Mouse (Mus musculus) kidney, embryonic 15.5 days (tissue): ENCODE data around the gene Kif1bp. TPM values are rescaled to one million over a fixed set of nuclear protein-coding genes. Genes with fewer than 3 reads are reported as not detected.
A peak's percentile ranks its signal among the peaks of the same experiment; 100 is the strongest.
"Not testable (repeated sequence)": the region's sequence is repeated elsewhere in the genome, so short reads cannot be mapped to it uniquely, and the experiment has no call there.

Experiments used
- ATAC-seq: fragments of 200-750 bp; cut with Nextera tagmentation; replicated peaks from 2 replicates; pipeline ENCODE4 v1.8.0; 2017; ENCODE audit warnings: moderate TSS enrichment; ENCODE audit not compliant: low FRiP score
- H3K27ac ChIP-seq: fragments of 300-500 bp; sonication (generic); 2 replicates; pipeline ENCODE4 v1.5.1; 2015; ENCODE audit warnings: mild to moderate bottlenecking, inconsistent platforms
- H3K27me3 ChIP-seq: fragments of 300-500 bp; sonication (generic); 2 replicates; pipeline ENCODE4 v1.6.1; 2015; ENCODE audit warnings: inconsistent platforms
- H3K36me3 ChIP-seq: fragments of 300-500 bp; sonication (generic); 2 replicates; pipeline ENCODE4 v1.6.1; 2015; ENCODE audit warnings: inconsistent platforms
- H3K4me1 ChIP-seq: fragments of 300-500 bp; sonication (generic); 2 replicates; pipeline ENCODE4 v1.6.1; 2015; ENCODE audit warnings: inconsistent platforms
- H3K4me2 ChIP-seq: fragments of 300-500 bp; sonication (generic); 2 replicates; pipeline ENCODE4 v1.6.1; 2015; ENCODE audit warnings: moderate library complexity, mild to moderate bottlenecking, inconsistent platforms
- H3K4me3 ChIP-seq: fragments of 300-500 bp; sonication (generic); replicated peaks from 2 replicates; pipeline ENCODE4 v1.5.1; 2015; ENCODE audit warnings: mild to moderate bottlenecking, inconsistent platforms
- H3K9ac ChIP-seq: fragments of 300-500 bp; sonication (generic); 2 replicates; pipeline ENCODE4 v1.6.1; 2015; ENCODE audit warnings: mild to moderate bottlenecking, inconsistent platforms
- H3K9me3 ChIP-seq: fragments of 300-500 bp; sonication (generic); replicated peaks from 2 replicates; pipeline ENCODE4 v1.6.1; 2016; ENCODE audit warnings: inconsistent platforms
- WGBS: fragments of 180-500 bp; shearing (Covaris S2); methylation state at CpG from one replicate; pipeline ENCODE4 v1.1.7; 2015; ENCODE audit warnings: mixed read lengths; 5-methylcytosine and 5-hydroxymethylcytosine counted together
- polyA plus RNA-seq: library from polyadenylated mRNA; unstranded; fragments of >200 nt; fragmentation: Nextera tagmentation; extraction: Ambion mirVana; gene quantifications from 2 replicates; pipeline ENCODE4 v1.2.1, GENCODE M21; 2015

Gene Kif1bp
- 34.0 and 35.2 TPM in 2 replicates for polyA plus RNA-seq

DNA sequence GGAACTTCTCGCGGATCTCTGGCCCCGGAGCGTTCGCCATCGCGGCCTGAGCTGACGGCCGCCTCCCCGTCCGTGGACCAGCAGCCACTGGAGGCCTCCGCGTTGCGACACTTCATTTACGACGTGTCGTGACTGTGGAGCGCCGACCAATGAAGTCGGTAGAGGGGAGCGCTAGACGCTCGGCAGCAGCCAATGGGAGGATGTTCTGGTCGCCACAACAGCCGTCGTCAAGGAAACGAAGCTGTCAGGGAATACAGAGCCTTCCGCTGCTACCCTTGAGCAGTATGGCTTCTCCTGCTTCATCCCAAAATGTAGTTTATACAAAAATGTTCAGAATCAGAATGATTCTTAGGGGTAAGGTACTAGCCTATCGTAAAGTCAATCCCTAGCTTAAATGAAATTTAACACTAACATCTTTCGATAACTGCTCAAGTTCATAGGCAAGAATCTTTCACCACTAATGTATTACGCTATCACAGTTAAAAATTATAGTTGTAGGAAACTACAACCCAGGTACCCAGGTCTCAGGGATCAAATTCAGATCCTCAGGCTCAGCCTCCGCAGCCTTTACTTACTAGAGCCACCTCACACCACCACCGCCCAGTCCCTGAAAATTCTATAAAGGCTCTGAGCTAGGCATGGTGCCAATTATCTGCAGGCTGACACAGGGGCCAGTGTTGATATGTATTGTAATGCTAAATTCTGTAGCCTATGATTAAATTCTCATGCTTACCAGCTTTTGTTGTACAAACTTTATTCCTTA is at the start of gene Kif1bp:
Gene Kif1bp, minus strand, starts transcription at position 120 of the 763 bp plus-strand sequence.
- Histone ChIP-seq H3K4me1 (peaks cover 13% of the 10 kb centered on the region), H3K9me3 (no peaks in the 10 kb centered on the region), H3K9ac (peak within 1 kb of the TSS; percentile 80), H3K27ac (peak within 1 kb of the TSS; percentile 82), H3K4me3 (peak within 1 kb of the TSS; percentile 95), H3K4me2 (peak within 1 kb of the TSS; percentile 91), H3K36me3 (peaks cover 59% of the 10 kb centered on the region), H3K27me3 (no peaks in the 10 kb centered on the region)
- ATAC-seq = peak; percentile 98
- 6% methylated on average over 33 of the region's 33 CpGs for WGBS

DNA sequence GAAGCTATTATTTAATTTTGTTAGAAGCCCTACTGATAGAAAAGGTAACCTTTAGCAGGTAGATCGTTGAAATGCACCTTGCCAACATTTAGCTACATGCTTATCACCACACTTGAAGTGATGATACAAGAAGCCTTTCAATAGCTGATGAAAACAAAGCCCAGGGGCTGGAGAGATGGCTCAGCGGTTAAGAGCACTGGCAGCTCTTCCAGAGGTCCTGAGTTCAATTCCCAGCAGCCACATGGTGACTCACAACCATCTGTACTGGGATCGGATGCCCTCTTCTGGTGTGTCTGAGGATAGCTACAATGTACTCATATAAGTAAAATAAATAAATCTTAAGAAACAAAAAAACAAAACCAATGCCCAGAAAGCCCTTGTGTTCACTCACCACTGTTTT is 25.9 kb upstream of the Kif1bp start:
- WGBS = 86% methylated on average over 3 of the region's 3 CpGs
- no peaks in the 10 kb centered on the region for H3K36me3 ChIP-seq
- H3K27ac ChIP-seq = no peak overlapping the region
- no peak overlapping the region for H3K4me2 ChIP-seq
- H3K9me3 ChIP-seq = no peaks in the 10 kb centered on the region
- no peak overlapping the region for H3K4me3 ChIP-seq
- no peak overlapping the region for H3K9ac ChIP-seq
- no peaks in the 10 kb centered on the region for H3K27me3 ChIP-seq
- H3K4me1 ChIP-seq = peaks cover 17% of the 10 kb centered on the region
- ATAC-seq = no peak

GRCm38 (mm10) chr10:62603233-62604030 is 25.2 kb upstream of the Kif1bp start:
- no peak overlapping the region for H3K9ac ChIP-seq

GRCm38 (mm10) chr10:62602177-62603040 is 24.2 kb upstream of the Kif1bp start, which contains the start of gene Ddx21:
Ddx21 (minus strand) TSS chr10:62602281.
- peak within 1 kb of the TSS; percentile 71; the same call in 1 of the 2 replicates for H3K27ac ChIP-seq

More at GRCm38 (mm10) chr10:62603233-62604030, 25.2 kb upstream of the Kif1bp start:
- ATAC-seq = no peak
- Histone ChIP-seq H3K9me3 (no peaks in the 10 kb centered on the region), H3K27ac (no peak overlapping the region), H3K4me3 (no peak overlapping the region), H3K4me2 (no peak overlapping the region; the same call in 1 of the 2 replicates), H3K27me3 (no peaks in the 10 kb centered on the region), H3K4me1 (peaks cover 17% of the 10 kb centered on the region), H3K36me3 (peaks cover 3% of the 10 kb centered on the region)
- 88% methylated on average over 12 of the region's 12 CpGs for WGBS

GRCm38 (mm10) chr10:62601833-62602176 is 23.5 kb upstream of the Kif1bp start:
- Histone ChIP-seq H3K4me3 (peak overlapping the region; percentile 80), H3K36me3 (peaks cover 19% of the 10 kb centered on the region), H3K9me3 (no peaks in the 10 kb centered on the region), H3K9ac (peak overlapping the region; percentile 70), H3K4me1 (peaks cover 20% of the 10 kb centered on the region), H3K27ac (peak overlapping the region; percentile 71; the same call in 1 of the 2 replicates), H3K4me2 (peak overlapping the region; percentile 95), H3K27me3 (no peaks in the 10 kb centered on the region)
- WGBS = under 1% methylated on average over 23 of the region's 23 CpGs
- peak; percentile 84 for ATAC-seq

More at GRCm38 (mm10) chr10:62602177-62603040, 24.2 kb upstream of the Kif1bp start, which contains the start of gene Ddx21:
- Histone ChIP-seq H3K9ac (peak within 1 kb of the TSS; percentile 70), H3K4me2 (peak within 1 kb of the TSS; percentile 95), H3K36me3 (peaks cover 13% of the 10 kb centered on the region), H3K27me3 (no peaks in the 10 kb centered on the region), H3K4me1 (peaks cover 20% of the 10 kb centered on the region), H3K4me3 (peak within 1 kb of the TSS; percentile 80), H3K9me3 (no peaks in the 10 kb centered on the region)
- WGBS = 6% methylated on average over 53 of the region's 53 CpGs
- peak; percentile 98 for ATAC-seq

GRCm38 (mm10) chr10:62601053-62601791 is 23.0 kb upstream of the Kif1bp start:
- Histone ChIP-seq H3K4me3 (peak overlapping the region; percentile 80), H3K4me2 (peak overlapping the region; percentile 95), H3K27ac (no peak overlapping the region), H3K27me3 (no peaks in the 10 kb centered on the region), H3K9ac (peak overlapping the region; percentile 70), H3K4me1 (peaks cover 20% of the 10 kb centered on the region), H3K36me3 (peaks cover 22% of the 10 kb centered on the region), H3K9me3 (no peaks in the 10 kb centered on the region)
- WGBS = 11% methylated on average over 20 of the region's 20 CpGs
- no peak for ATAC-seq

GRCm38 (mm10) chr10:62600056-62600455 is 21.8 kb upstream of the Kif1bp start:
- Histone ChIP-seq H3K9me3 (no peaks in the 10 kb centered on the region), H3K36me3 (peaks cover 33% of the 10 kb centered on the region), H3K9ac (no peak overlapping the region), H3K27ac (no peak overlapping the region), H3K27me3 (no peaks in the 10 kb centered on the region), H3K4me2 (0 out of 2 replicates have a peak overlapping the region, but pooled peaks have one; percentile 6), H3K4me1 (peaks cover 20% of the 10 kb centered on the region), H3K4me3 (no peak overlapping the region)
- no peak for ATAC-seq
- WGBS = 85% methylated on average over 6 of the region's 6 CpGs

- H3K9ac ChIP-seq, H3K9me3 ChIP-seq, H3K27ac ChIP-seq, H3K4me2 ChIP-seq, ATAC-seq, H3K27me3 ChIP-seq, H3K4me3 ChIP-seq: not testable (repeated sequence)
- Histone ChIP-seq H3K36me3 (peaks cover 40% of the 10 kb centered on the region), H3K4me1 (peaks cover 20% of the 10 kb centered on the region)
- 96% methylated on average over 3 of the region's 3 CpGs for WGBS
Measured at GRCm38 (mm10) chr10:62599311-62599710, 21.1 kb upstream of the Kif1bp start.

GRCm38 (mm10) chr10:62592496-62592895 is 14.2 kb upstream of the Kif1bp start:
- Histone ChIP-seq H3K27me3 (no peaks in the 10 kb centered on the region), H3K9ac (no peak overlapping the region), H3K4me1 (no peaks in the 10 kb centered on the region), H3K4me2 (no peak overlapping the region), H3K36me3 (peaks cover 95% of the 10 kb centered on the region), H3K9me3 (no peaks in the 10 kb centered on the region), H3K4me3 (no peak overlapping the region), H3K27ac (no peak overlapping the region)
- WGBS = 91% methylated on average over 7 of the region's 7 CpGs
- no peak for ATAC-seq

DNA sequence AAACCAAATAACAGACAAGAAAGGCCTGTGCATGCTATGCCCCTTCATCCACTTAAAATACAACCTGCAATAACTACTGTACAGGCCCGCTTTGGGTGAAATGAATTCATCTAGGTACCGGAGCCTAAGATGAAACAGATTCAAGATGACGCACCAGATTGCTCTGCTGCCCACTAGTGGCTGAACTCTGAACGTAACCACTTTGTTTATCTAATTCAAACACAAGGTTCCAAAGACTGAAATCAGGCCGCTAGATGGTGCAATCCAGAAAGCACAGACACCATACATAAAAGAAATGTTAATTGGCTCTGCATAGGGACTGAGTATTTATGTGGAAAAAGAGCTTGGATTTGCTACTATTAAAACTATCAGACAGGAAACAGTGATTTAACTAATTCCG is 11.9 kb upstream of the Kif1bp start:
- Histone ChIP-seq H3K4me2 (no peak overlapping the region), H3K36me3 (peaks cover 99% of the 10 kb centered on the region)

DNA sequence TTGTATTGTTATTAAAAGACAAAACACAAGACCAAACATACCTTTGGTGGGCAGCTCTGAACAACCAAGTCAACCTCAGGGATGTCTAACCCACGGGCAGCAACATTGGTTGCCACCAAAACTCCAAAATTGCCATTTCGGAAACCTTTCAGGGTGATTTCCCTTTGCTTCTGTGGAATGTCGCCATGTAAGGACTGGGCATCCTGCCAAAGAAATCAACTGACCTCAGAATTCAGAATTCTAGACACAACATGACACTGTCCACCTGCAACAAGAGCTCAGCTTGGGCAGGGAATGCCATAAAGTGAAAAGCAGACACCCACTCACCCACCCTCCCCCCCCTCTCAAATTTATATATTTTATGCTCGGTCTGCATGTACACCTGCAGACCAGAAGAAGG is 10.4 kb upstream of the Kif1bp start:
- Histone ChIP-seq H3K27me3 (no peaks in the 10 kb centered on the region), H3K4me1 (no peaks in the 10 kb centered on the region), H3K27ac (no peak overlapping the region), H3K4me2 (no peak overlapping the region), H3K4me3 (no peak overlapping the region), H3K9ac (no peak overlapping the region), H3K36me3 (peaks cover 99% of the 10 kb centered on the region), H3K9me3 (no peaks in the 10 kb centered on the region)
- WGBS = 60% methylated on average over 4 of the region's 4 CpGs
- ATAC-seq = no peak

More for the DNA sequence above, 11.9 kb upstream of the Kif1bp start:
- Histone ChIP-seq H3K27ac (no peak overlapping the region), H3K9ac (no peak overlapping the region), H3K4me3 (no peak overlapping the region), H3K9me3 (no peaks in the 10 kb centered on the region), H3K27me3 (no peaks in the 10 kb centered on the region), H3K4me1 (no peaks in the 10 kb centered on the region)
- WGBS = 42% methylated on average over 6 of the region's 6 CpGs
- no peak for ATAC-seq
